Mouse (Mus musculus): ENCODE measurements around the gene Gm10840. TPM values are rescaled to one million over a fixed set of nuclear protein-coding genes. Genes with fewer than 3 reads are reported as not detected.
A peak's percentile ranks its signal among the peaks of the same experiment; 100 is the strongest.

Gene Gm10840
- total and polyA plus RNA-seq, 3 experiments, result not detected

GRCm38 (mm10) chr11:106194155-106194541, 33.5 kb downstream of the Gm10840 start:
- peaks cover 15 to 43% of the 10 kb centered on the region in 2 experiments for H3K36me3 ChIP-seq (replicated peaks in 1 of 2; ENCODE audit: control insufficient read depth in 1 of 2, insufficient read depth in 1 of 2, low read length in 1 of 2)
- 0 out of 2 replicates have a peak, but pooled peaks cover 4% of the 10 kb centered on the region for H3K79me2 ChIP-seq (replicated peaks; ENCODE audit: control insufficient read depth, extremely low read depth, insufficient read depth, poor library complexity, severe bottlenecking)
- H3K4me2 ChIP-seq (ENCODE audit: insufficient read depth, low read depth, poor library complexity, severe bottlenecking), result peak overlapping the region; percentile 96
- peak overlapping the region; percentile 75 for H3K27ac ChIP-seq (ENCODE audit: insufficient read depth, low read depth)
- H3K4me3 ChIP-seq (replicated peaks in 1 of 3; ENCODE audit: low read depth in 2 of 3, low read length in 2 of 3, poor library complexity in 1 of 3), result peak overlapping the region; percentile 63 to 73 (median 64)
- in situ Hi-C loops (cut with MboI; ENCODE audit: low pct_ligation_motif_present, low pct_unique_long_range_greater_than_20kb, low sequenced_read_pairs) (no loop called here), dilution Hi-C loops (cut with MboI; ENCODE audit: extremely low pct_ligation_motif_present, extremely low pct_unique_long_range_greater_than_20kb, low sequenced_read_pairs) (no loop called here)
- H3K27me3 ChIP-seq (replicated peaks), result no peaks in the 10 kb centered on the region
- peaks cover 6 to 53% of the 10 kb centered on the region in 2 experiments for H3K4me1 ChIP-seq (ENCODE audit: control insufficient read depth in 1 of 2, insufficient read depth in 2 of 2)
- H3K9me3 ChIP-seq (replicated peaks; ENCODE audit: low read length), result no peaks in the 10 kb centered on the region
- H3K9ac ChIP-seq (ENCODE audit: insufficient read depth, low read depth), result peak overlapping the region; percentile 81
- TF ChIP-seq ZNF384 (IDR thresholded peaks at IDR 0.05; ENCODE audit: low read depth, low read length) (peak; percentile 73), RCOR1 (conservative IDR thresholded peaks at IDR 0.05; ENCODE audit: low read depth, low read length) (no peak), POLR2A (IDR thresholded peaks at IDR 0.05; ENCODE audit: low read depth, low read length) (no peak), ZMIZ1 (IDR thresholded peaks at IDR 0.05; ENCODE audit: low read depth, low read length) (no peak), NELFE (IDR thresholded peaks at IDR 0.05; ENCODE audit: low read depth, low read length) (no peak), POLR2AphosphoS2 (IDR thresholded peaks at IDR 0.05; ENCODE audit: low read depth, low read length) (no peak), MYC (IDR thresholded peaks at IDR 0.05; ENCODE audit: low read depth, low read length) (no peak), SMC3 (IDR thresholded peaks at IDR 0.05; ENCODE audit: low read depth, low read length) (no peak), USF1 (IDR thresholded peaks at IDR 0.05; ENCODE audit: low read depth, low read length) (no peak)
- DNase-seq (ENCODE audit: extremely low read depth), result no peak

- Histone ChIP-seq H3K27me3 (replicated peaks) (no peaks in the 10 kb centered on the region), H3K36me3 (replicated peaks in 1 of 2; ENCODE audit: control insufficient read depth in 1 of 2, insufficient read depth in 1 of 2, low read length in 1 of 2) (peaks cover 16 to 46% of the 10 kb centered on the region in 2 experiments), H3K4me3 (replicated peaks in 1 of 3; ENCODE audit: low read depth in 2 of 3, low read length in 2 of 3, poor library complexity in 1 of 3) (no peak overlapping the region), H3K9ac (ENCODE audit: insufficient read depth, low read depth) (no peak overlapping the region), H3K4me1 (ENCODE audit: control insufficient read depth in 1 of 2, insufficient read depth in 2 of 2) (peaks cover 6 to 54% of the 10 kb centered on the region in 2 experiments), H3K4me2 (ENCODE audit: insufficient read depth, low read depth, poor library complexity, severe bottlenecking) (no peak overlapping the region), H3K9me3 (replicated peaks; ENCODE audit: low read length) (no peaks in the 10 kb centered on the region), H3K27ac (ENCODE audit: insufficient read depth, low read depth) (no peak overlapping the region; the same call in 1 of the 2 replicates), H3K79me2 (replicated peaks; ENCODE audit: control insufficient read depth, extremely low read depth, insufficient read depth, poor library complexity, severe bottlenecking) (0 out of 2 replicates have a peak, but pooled peaks cover 4% of the 10 kb centered on the region)
- dilution Hi-C loops (cut with MboI; ENCODE audit: extremely low pct_ligation_motif_present, extremely low pct_unique_long_range_greater_than_20kb, low sequenced_read_pairs) (no loop called here), in situ Hi-C loops (cut with MboI; ENCODE audit: low pct_ligation_motif_present, low pct_unique_long_range_greater_than_20kb, low sequenced_read_pairs) (no loop called here)
- DNase-seq (ENCODE audit: extremely low read depth), result no peak
- TF ChIP-seq JUN (IDR thresholded peaks at IDR 0.05; ENCODE audit: insufficient read depth, low read depth, low read length), result no peak
- TF ChIP-seq CTCF (conservative IDR thresholded peaks at IDR 0.05 in 1 of 2, IDR thresholded peaks at IDR 0.05 in 1 of 2; ENCODE audit: low read depth in 2 of 2, low read length in 2 of 2), result no peak
- TF ChIP-seq ETS1 (conservative IDR thresholded peaks at IDR 0.05; ENCODE audit: low read depth, low read length), result no peak
- TF ChIP-seq UBTF (IDR thresholded peaks at IDR 0.05; ENCODE audit: low read depth, low read length), result no peak
- no peak for TF ChIP-seq BHLHE40 (IDR thresholded peaks at IDR 0.05; ENCODE audit: low read depth, low read length)
- no peak for TF ChIP-seq MYC (IDR thresholded peaks at IDR 0.05; ENCODE audit: low read depth, low read length)
- no peak for TF ChIP-seq NELFE (IDR thresholded peaks at IDR 0.05; ENCODE audit: low read depth, low read length)
- TF ChIP-seq ZKSCAN1 (IDR thresholded peaks at IDR 0.05; ENCODE audit: borderline replicate concordance, low read depth, low read length), result no peak
- no peak for TF ChIP-seq CHD1 (IDR thresholded peaks at IDR 0.05; ENCODE audit: low read depth, low read length)
- no peak for TF ChIP-seq MEF2A (IDR thresholded peaks at IDR 0.05; ENCODE audit: borderline replicate concordance, low read depth, low read length)
- TF ChIP-seq EP300 (IDR thresholded peaks at IDR 0.05; ENCODE audit: low read length), result no peak
Measured at GRCm38 (mm10) chr11:106194891-106195290, 34.2 kb downstream of the Gm10840 start.
